Mouse (Mus musculus) neural tube, embryonic 13.5 days (tissue): ENCODE results near the gene Pkm. TPM values are rescaled to one million over a fixed set of nuclear protein-coding genes. Genes with fewer than 3 reads are reported as not detected.

ENCODE experiments used
- ATAC-seq: fragments of 200-750 bp; cut with Nextera tagmentation; 2 replicates; pipeline ENCODE4 v1.8.0; 2017; ENCODE audit warnings: low read depth, mild to moderate bottlenecking, moderate TSS enrichment, moderate library complexity
- H3K27ac ChIP-seq: fragments of 300-500 bp; sonication (generic); replicated peaks from 2 replicates; pipeline ENCODE4 v1.5.1; 2015; ENCODE audit warnings: moderate library complexity, mild to moderate bottlenecking, inconsistent platforms
- H3K27me3 ChIP-seq: fragments of 300-500 bp; sonication (generic); 2 replicates; pipeline ENCODE4 v1.6.1; 2015; ENCODE audit warnings: mild to moderate bottlenecking, inconsistent platforms
- H3K36me3 ChIP-seq: fragments of 300-500 bp; sonication (generic); 2 replicates; pipeline ENCODE4 v1.6.1; 2015; ENCODE audit warnings: mild to moderate bottlenecking, inconsistent platforms
- H3K4me1 ChIP-seq: fragments of 300-500 bp; sonication (generic); replicated peaks from 2 replicates; pipeline ENCODE4 v1.6.1; 2015; ENCODE audit warnings: inconsistent platforms
- H3K4me2 ChIP-seq: fragments of 300-500 bp; sonication (generic); 2 replicates; pipeline ENCODE4 v1.6.1; 2015; ENCODE audit warnings: inconsistent platforms, mild to moderate bottlenecking, moderate library complexity
- H3K4me3 ChIP-seq: fragments of 300-500 bp; sonication (generic); 2 replicates; pipeline ENCODE4 v1.5.1; 2015; ENCODE audit warnings: mild to moderate bottlenecking, inconsistent platforms
- H3K9ac ChIP-seq: fragments of 300-500 bp; sonication (generic); 2 replicates; pipeline ENCODE4 v1.6.1; 2015; ENCODE audit warnings: moderate library complexity, mild to moderate bottlenecking, inconsistent platforms
- H3K9me3 ChIP-seq: fragments of 300-500 bp; sonication (generic); 2 replicates; pipeline ENCODE4 v1.6.1; 2016; ENCODE audit warnings: inconsistent platforms
- WGBS: fragments of 180-500 bp; shearing (Covaris S2); methylation state at CpG from one replicate; pipeline ENCODE4 v1.1.7; 2015; 5-methylcytosine and 5-hydroxymethylcytosine counted together
- polyA plus RNA-seq: library from polyadenylated mRNA; unstranded; fragments of >200 nt; fragmentation: Nextera tagmentation; extraction: Ambion mirVana; gene quantifications from 2 replicates; pipeline ENCODE4 v1.2.1, GENCODE M21; 2015

Gene Pkm
- polyA plus RNA-seq, 1 experiment from 2014 or later = 1,094 TPM

DNA sequence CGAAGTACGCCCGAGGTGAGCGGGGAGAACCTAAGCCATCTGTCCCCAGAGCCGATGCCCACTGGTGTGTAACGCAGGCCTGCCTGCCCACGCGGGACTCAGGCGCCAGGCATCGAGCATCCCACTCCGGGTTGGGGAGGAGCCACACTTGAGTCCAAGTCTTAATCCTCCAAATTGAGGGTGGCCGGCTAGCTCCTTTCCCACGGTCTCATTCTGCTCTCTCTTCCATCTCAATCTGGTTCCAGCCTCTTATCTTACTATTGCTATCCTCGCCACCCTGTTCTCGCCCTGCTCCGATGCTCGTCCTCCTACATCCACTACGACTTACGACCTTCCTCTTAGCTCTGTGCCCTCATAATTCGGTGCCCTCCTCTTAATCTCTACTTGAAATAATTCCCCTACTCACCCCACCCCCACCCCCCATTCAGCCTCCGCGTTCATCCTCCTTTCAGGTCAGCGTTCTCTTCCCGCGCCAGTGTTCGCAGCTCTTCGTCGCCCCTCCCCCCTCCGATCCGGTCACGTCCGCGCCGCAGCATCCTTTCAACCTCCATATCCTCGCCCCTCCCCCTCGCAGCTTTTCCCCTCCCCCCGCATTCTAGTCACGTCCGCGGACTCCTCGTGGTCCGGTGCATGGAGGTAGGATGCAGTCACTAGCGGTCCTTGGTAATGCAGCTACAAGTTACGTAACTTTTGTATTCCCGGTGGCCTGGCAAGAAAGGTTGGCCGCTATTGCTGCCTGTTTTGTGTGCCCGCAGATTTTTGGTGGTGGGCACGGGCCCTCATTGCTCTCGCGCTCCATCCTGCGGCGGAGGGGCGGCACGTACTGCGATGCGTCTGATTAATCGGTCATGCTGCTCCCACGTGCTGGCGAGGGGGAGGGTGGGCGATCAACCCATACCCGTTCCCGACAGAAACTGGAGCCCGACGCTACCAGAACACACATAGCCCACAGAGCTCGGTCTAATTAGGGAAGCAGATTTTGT is 758 bp downstream of the Pkm start:
- Histone ChIP-seq H3K27me3 (no peaks in the 10 kb centered on the region), H3K4me3 (peak overlapping the region; percentile 84), H3K27ac (peak overlapping the region; percentile 99), H3K9ac (peak overlapping the region; percentile 95), H3K36me3 (peaks cover 15% of the 10 kb centered on the region; the same call in 1 of the 2 replicates), H3K9me3 (no peaks in the 10 kb centered on the region), H3K4me1 (peaks cover 45% of the 10 kb centered on the region), H3K4me2 (peak overlapping the region; percentile 90)
- peak; percentile 64 for ATAC-seq
- under 1% methylated on average over 63 of the region's 65 CpGs for WGBS

DNA sequence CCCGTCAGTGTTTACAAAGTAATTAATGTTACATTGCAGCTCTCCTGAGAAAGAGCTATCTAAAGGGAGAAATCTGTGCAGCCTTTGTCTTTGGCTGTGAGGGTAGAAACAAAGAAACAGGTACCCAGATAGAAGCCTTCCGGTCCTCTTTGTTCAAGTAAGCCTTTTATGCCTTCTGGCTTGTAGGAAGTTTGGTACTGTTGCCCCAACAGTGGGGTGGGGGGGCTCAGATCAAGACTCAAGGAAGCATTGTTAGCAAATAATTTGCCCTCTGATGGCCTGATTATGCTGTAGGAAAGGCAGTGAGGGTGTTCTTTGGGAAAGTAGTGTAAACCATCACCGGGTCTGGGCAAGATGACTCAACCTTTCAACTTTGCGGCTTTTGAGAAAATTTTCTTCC is 2.0 kb downstream of the Pkm start:
- H3K4me2 ChIP-seq = peak overlapping the region; percentile 90
- no peaks in the 10 kb centered on the region for H3K9me3 ChIP-seq
- 3% methylated on average over 4 of the region's 4 CpGs for WGBS
- H3K36me3 ChIP-seq = peaks cover 21% of the 10 kb centered on the region
- peak overlapping the region; percentile 99 for H3K27ac ChIP-seq
- H3K9ac ChIP-seq = peak overlapping the region; percentile 95
- ATAC-seq = no peak
- peak overlapping the region; percentile 84 for H3K4me3 ChIP-seq
- peaks cover 57% of the 10 kb centered on the region for H3K4me1 ChIP-seq
- H3K27me3 ChIP-seq = no peaks in the 10 kb centered on the region

DNA sequence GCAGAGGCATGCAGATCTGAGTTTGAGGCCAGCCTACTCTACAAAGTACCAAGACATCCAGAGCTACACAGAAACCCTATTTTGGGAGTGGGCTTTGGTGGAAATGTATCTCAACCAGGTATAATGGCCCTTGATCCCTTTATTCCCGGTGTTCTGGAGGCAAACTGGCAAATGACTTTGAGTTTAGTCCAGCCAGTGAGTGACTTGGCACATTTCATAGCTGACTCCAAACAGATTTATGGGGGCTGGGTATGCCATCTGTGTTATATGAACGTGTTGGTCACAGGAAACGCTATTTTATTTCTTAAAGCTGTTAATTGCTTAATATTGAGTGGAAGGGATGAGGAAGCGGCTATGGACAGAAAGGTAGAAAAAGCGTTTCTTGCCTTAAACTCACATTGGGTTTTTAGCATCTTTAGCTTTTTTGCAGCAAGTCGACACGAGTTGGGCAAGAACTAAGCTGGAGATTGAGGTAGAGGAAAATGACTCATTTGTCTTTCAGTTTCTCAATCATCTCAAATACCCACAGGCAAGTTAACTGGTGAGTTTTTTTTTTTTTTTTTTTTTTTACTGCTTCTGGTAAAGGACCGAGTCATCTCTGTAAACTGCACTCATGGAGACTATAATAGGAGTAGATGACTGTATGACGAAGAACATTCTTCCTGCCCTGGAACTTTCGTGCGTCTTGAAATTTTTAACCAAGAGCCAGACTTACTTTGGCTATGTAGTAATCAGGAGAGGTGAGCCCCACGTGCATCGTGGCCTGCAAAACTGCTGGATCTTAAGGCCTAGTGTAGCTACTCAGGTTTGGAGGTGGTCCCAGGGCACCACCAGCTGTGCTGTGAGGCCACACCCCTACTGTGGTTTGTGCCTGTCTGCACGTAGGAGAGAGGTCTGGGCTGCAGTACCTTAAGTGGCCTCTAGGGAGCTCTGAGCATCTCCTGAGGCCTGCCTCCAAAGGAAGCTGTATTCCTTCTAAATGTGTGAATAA is 3.2 kb downstream of the Pkm start:
- peaks cover 30% of the 10 kb centered on the region for H3K36me3 ChIP-seq
- ATAC-seq = no peak
- 24% methylated on average over 14 of the region's 14 CpGs for WGBS
- no peaks in the 10 kb centered on the region for H3K27me3 ChIP-seq
- peak overlapping the region; percentile 99; the same call in 1 of the 2 replicates for H3K27ac ChIP-seq
- peak overlapping the region; percentile 90 for H3K4me2 ChIP-seq
- H3K9me3 ChIP-seq = no peaks in the 10 kb centered on the region
- H3K9ac ChIP-seq = peak overlapping the region; percentile 95
- H3K4me1 ChIP-seq = peaks cover 69% of the 10 kb centered on the region
- H3K4me3 ChIP-seq = peak overlapping the region; percentile 84

DNA sequence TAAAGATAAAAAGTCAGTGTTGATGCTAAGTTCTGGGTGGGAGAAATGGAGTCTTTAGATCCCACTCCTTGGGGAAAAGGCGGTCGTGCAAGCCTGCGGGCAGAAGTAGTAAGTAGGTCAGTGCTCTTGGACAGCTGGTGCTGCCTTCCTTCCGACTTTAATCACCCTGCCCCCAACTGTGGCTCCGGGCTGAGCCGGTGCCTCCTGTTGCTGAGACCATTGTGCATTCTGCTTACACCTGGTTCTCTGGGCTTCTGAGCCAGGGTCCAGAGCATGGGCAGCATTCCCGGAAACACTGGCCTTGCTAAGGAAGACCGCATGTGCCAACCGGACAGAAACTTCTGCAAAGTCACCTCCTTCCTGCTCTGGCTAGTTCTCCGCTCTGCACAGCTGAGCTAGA is 4.3 kb downstream of the Pkm start:
- WGBS = 49% methylated on average over 10 of the region's 10 CpGs
- H3K27ac ChIP-seq = peak overlapping the region; percentile 99; the same call in 1 of the 2 replicates
- H3K4me1 ChIP-seq = peaks cover 76% of the 10 kb centered on the region
- H3K27me3 ChIP-seq = no peaks in the 10 kb centered on the region
- peak overlapping the region; percentile 32; the same call in 1 of the 2 replicates for H3K9ac ChIP-seq
- no peak for ATAC-seq
- H3K36me3 ChIP-seq = peaks cover 38% of the 10 kb centered on the region
- no peak overlapping the region for H3K4me3 ChIP-seq
- no peaks in the 10 kb centered on the region for H3K9me3 ChIP-seq
- peak overlapping the region; percentile 90 for H3K4me2 ChIP-seq

DNA sequence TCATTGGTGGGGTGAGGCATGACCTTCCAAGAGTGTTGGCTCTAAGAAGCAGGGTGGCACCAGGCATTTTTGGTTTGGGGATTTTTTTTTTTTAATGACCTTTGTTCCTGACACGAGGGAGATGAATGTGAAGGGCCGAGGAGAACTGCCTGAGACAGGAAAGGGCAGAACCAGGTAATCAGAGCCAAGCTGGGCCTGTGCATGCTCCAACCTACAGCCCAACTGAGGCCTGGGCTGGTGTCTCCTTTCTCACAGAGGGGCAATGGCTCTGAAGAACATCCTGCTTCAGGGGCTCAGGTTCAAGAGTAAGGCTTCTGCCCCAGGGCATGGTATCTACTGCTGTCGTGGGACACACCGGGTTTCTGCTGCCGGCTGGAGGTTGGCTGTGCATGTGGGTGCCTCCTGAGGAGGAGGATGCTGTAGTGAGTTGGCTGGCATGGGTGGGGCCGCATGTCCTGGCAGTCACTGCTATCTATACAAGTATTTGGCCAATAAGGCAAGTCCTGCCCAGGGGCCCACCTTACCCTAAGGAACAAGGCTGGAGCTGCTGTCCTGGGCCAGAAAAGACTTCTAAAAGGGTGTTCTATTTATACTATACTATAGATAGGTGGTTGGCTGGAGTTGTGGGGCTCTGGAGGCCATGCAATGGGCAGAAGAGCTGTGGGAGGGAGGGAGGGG is 5.3 kb downstream of the Pkm start:
- Histone ChIP-seq H3K36me3 (peaks cover 48% of the 10 kb centered on the region), H3K4me1 (peaks cover 77% of the 10 kb centered on the region), H3K4me2 (peak overlapping the region; percentile 90; the same call in 1 of the 2 replicates), H3K27ac (no peak overlapping the region), H3K27me3 (no peaks in the 10 kb centered on the region), H3K4me3 (no peak overlapping the region), H3K9ac (peak overlapping the region; percentile 26; the same call in 1 of the 2 replicates), H3K9me3 (no peaks in the 10 kb centered on the region)
- no peak for ATAC-seq
- 59% methylated on average over 6 of the region's 6 CpGs for WGBS

DNA sequence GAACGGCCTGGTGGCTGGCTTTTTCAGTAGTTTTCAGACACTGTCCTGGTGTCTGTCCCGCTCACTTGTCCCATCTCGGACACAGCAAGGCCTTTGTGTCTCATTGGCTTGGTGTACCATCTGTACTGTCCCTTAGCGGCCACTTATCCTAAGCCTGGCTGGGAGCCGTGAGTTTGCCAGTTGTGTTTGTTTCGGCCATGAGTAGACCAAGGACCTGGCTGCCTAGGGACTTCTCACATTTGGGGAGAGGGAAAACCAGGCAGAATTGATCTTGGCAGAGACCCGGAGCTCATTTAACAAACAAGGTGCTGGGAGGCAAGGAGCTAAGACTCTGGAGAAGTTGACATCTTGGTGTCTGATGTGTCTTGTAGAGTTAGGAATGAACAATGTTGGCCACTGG is 7.1 kb downstream of the Pkm start:
- 83% methylated on average over 7 of the region's 7 CpGs for WGBS
- H3K36me3 ChIP-seq = peaks cover 66% of the 10 kb centered on the region
- no peak overlapping the region for H3K9ac ChIP-seq
- H3K9me3 ChIP-seq = no peaks in the 10 kb centered on the region
- H3K27me3 ChIP-seq = no peaks in the 10 kb centered on the region
- H3K27ac ChIP-seq = 0 out of 2 replicates have a peak overlapping the region, but pooled peaks have one; percentile 1
- ATAC-seq = no peak
- peaks cover 77% of the 10 kb centered on the region for H3K4me1 ChIP-seq
- H3K4me2 ChIP-seq = no peak overlapping the region
- no peak overlapping the region for H3K4me3 ChIP-seq

DNA sequence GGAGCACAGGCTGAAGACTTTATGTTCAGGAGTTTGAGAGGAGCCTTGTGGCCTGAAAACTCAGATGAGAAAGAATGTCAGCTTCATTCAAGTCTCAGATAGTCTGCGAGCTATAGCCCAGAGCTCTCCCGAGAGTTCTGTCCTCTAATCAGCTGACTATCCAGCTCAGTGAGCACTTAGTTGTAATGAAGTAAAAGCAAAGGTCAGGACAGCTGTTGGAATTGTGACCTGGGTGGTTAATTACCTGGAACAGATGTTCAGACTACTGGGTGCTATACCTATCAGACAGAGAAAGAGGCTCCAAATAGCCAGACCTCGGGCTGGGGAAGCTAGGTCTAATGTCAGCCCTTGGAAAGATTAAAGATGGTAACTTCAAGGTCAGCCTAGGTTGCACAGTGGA is 7.8 kb downstream of the Pkm start:
- WGBS = 52% methylated on average over 3 of the region's 3 CpGs
- peaks cover 70% of the 10 kb centered on the region for H3K4me1 ChIP-seq
- no peak overlapping the region for H3K9ac ChIP-seq
- ATAC-seq = no peak
- H3K27ac ChIP-seq = 0 out of 2 replicates have a peak overlapping the region, but pooled peaks have one; percentile 0
- peaks cover 73% of the 10 kb centered on the region for H3K36me3 ChIP-seq
- no peaks in the 10 kb centered on the region for H3K27me3 ChIP-seq
- H3K4me3 ChIP-seq = no peak overlapping the region
- H3K4me2 ChIP-seq = no peak overlapping the region
- no peaks in the 10 kb centered on the region for H3K9me3 ChIP-seq

DNA sequence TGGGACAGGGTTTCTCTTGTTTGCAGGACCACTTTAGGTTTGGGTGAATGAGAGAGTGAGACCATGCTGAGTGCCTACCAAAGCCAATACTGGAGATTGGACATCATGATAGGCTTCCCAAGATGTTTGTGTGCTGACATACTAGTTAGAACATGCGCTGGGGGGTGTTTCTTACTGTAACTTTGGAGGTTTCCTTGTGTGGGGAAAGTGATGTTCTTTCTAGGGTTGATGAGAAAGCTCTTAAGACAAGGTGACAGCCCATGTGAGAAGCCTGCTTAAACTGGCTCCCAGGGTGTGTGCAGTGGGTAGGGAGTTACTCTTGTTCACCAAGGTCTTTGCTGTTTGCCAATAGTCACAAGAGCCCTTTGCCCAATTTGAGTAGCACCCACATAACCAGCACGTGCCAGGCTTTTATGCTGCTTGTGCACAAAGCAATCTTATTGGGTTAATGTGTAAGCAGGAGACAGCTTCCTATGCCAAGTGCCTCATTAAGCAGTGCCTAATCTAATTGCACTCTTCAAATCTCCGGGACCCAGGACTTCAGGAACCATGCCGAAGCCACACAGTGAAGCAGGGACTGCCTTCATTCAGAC is 8.6 kb downstream of the Pkm start:
- Histone ChIP-seq H3K4me3 (no peak overlapping the region), H3K9me3 (no peaks in the 10 kb centered on the region), H3K4me1 (peaks cover 62% of the 10 kb centered on the region), H3K27ac (no peak overlapping the region), H3K27me3 (no peaks in the 10 kb centered on the region), H3K36me3 (peaks cover 81% of the 10 kb centered on the region), H3K4me2 (no peak overlapping the region), H3K9ac (no peak overlapping the region)
- WGBS = 73% methylated on average over 4 of the region's 4 CpGs
- no peak for ATAC-seq

DNA sequence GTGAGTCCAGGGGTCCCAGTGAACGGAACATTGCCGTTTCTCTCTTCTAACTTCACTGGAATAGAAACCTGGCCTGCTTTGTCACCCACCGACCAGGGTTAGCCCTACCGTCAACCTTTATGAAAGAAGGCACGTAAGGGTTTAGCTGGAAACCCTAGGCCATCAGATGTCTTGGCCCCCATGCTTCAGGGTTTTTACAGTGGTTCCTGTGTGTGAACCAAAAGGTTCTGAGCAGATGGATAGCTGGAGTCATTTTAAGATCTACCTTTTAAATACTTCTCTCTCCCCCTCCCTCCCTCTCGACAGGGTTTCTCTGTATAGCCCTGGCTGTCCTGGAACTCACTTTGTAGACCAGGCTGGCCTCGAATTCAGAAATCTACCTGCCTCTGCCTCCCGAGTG is 9.8 kb downstream of the Pkm start:
- ATAC-seq = no peak
- H3K4me2 ChIP-seq = no peak overlapping the region
- H3K27me3 ChIP-seq = no peaks in the 10 kb centered on the region
- WGBS = 88% methylated on average over 8 of the region's 8 CpGs
- H3K36me3 ChIP-seq = peaks cover 86% of the 10 kb centered on the region
- no peak overlapping the region for H3K4me3 ChIP-seq
- no peaks in the 10 kb centered on the region for H3K9me3 ChIP-seq
- H3K9ac ChIP-seq = no peak overlapping the region
- H3K4me1 ChIP-seq = peaks cover 50% of the 10 kb centered on the region
- no peak overlapping the region for H3K27ac ChIP-seq

DNA sequence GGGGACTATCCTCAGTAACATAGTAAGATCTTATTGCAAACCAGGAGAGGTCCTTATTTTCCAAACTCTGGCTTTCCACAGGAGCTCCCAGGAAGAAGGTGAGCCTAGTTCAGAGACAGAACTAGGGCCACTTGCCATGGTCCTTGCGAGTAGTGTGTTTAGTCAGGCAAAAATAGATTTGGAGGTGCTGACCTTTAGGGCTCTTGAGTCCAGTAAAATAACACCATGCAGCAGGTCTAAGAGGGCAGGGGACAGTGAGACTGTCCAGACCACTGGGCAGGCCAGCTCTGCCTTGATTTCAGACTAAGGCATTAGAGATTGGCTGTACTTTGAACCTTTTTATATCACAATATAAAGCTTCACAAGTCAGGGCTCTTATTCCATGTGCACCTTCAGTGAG is 10.6 kb downstream of the Pkm start:
- Histone ChIP-seq H3K9ac (no peak overlapping the region), H3K4me1 (peaks cover 42% of the 10 kb centered on the region), H3K27me3 (no peaks in the 10 kb centered on the region), H3K27ac (peak overlapping the region; percentile 39; the same call in 1 of the 2 replicates), H3K4me2 (no peak overlapping the region), H3K4me3 (no peak overlapping the region), H3K9me3 (no peaks in the 10 kb centered on the region), H3K36me3 (peaks cover 90% of the 10 kb centered on the region)
- 90% methylated on average over 1 of the region's 1 CpGs for WGBS
- no peak for ATAC-seq

DNA sequence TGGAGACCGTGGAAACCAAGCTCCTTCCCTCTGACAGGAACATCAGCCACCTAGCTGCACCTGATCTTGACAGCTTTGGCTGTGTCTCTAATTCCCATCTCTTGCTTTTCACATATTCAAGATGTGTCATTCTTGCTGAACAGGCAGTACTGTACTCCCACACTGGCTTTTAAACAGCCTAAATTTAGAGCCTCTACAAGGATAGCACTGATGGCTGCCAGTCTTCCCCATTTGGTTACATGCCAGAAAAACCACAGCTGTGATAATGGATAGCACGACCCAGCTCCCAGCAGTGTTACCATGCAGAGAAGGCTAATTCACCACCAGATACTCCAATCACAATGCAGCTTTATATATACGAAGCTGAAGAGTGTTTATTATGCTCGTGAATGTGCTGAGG is 11.1 kb downstream of the Pkm start:
- no peaks in the 10 kb centered on the region for H3K27me3 ChIP-seq
- no peak overlapping the region for H3K4me3 ChIP-seq
- ATAC-seq = peak; percentile 51
- no peak overlapping the region for H3K9ac ChIP-seq
- WGBS = 58% methylated on average over 4 of the region's 4 CpGs
- peak overlapping the region; percentile 39; the same call in 1 of the 2 replicates for H3K27ac ChIP-seq
- no peak overlapping the region for H3K4me2 ChIP-seq
- H3K9me3 ChIP-seq = no peaks in the 10 kb centered on the region
- H3K4me1 ChIP-seq = peaks cover 37% of the 10 kb centered on the region
- H3K36me3 ChIP-seq = peaks cover 93% of the 10 kb centered on the region
